Mouse (Mus musculus) urinary bladder, postnatal 25 days (tissue): ENCODE results near the gene Padi4.

Source experiments
- DNase-seq: peaks from one replicate; pipeline ENCODE4 v3.0.0; 2022; ENCODE audit warnings: low spot score

Padi4 gene

DNA sequence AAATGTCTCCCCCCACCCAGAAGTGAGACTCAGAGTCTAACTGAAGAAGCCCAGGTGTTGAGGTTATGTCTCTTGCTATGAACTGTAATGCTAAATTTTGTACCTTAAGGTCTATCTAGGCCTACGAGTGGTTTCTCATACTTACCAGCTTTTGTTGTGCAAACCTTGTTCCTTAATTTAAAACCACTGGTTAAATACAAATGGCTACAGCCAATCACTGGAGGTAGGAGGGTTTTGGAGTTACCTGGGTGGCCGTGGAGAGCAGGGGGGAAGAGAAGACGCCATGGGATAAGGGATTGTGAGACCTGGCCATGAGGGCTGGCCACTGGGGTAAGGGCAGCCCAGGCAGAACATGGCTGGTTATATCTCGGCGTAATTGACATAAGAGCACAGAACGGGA lies 14.2 kb upstream of the Padi4 start:
- DNase-seq = no peak

DNA sequence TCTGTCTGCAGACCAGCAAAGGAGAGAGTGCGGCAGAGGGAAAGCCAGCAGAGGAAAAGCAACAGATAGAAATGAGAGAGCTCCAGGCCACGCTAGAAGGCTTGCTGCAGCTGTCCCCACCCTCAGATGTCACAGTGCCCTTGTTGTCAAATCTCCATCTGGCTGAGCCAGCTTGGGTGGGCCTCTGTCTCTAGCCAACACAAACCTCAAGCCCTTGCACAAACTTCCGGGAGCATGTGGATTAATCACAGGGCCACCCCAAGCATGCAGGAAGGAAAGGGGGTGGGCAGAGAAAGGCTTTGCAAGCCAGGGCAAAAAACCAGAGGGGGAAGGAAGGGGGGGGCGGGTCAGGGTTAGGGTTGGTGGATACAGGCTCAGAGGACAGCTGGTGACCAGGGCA lies 13.4 kb upstream of the Padi4 start:
- peak; percentile 22 for DNase-seq

DNA sequence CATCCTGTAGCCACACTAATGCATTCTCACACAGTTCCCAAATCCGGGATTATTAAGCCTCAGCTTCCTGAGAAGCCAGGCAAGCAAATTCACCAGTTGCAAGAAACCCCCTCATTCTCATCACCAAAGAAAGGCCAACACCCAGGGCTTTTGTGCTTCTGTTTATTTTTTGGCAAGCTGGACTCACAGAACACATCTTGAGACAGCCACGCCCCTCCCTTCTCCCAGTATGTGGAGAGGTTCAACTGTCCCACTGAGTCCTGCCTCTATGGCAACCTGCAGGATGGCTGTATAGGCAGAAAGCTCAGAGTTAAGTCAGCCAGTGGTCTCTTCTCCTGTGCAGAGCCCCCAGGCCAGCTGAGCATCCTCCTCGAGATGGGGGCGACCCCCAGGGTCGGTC lies 11.2 kb upstream of the Padi4 start:
- no peak for DNase-seq

DNA sequence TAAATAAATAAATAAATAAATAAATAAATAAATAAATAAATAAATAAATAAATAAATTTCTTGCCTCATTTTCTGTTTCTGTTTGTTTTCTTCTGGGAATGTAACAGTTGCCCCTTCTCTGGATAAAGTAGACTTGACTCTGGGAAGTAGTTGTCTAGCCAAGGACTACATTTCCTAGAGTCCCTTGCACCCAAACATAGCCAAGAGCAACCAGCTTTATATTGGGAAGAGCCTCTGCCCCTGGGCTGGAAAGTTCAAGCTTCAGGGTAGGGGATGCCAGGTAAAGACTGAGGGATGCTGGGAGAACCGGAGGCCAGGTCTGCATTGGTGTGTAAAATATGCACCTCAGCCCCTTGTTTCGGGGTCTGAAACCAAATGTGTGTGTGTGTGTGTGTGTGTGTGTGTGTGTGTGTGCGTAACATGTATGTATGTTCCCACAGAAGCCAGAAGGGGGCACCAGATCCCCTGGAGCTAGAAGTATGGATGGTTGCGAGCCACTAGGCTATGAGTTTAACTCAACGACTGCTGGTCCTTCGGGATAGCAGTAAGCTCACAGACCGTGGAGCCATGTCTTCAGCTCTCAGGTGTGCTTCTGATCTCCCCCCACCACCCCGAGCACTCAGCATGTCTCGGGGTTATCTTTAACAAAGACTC lies 10.4 kb upstream of the Padi4 start:
- no peak for DNase-seq

DNA sequence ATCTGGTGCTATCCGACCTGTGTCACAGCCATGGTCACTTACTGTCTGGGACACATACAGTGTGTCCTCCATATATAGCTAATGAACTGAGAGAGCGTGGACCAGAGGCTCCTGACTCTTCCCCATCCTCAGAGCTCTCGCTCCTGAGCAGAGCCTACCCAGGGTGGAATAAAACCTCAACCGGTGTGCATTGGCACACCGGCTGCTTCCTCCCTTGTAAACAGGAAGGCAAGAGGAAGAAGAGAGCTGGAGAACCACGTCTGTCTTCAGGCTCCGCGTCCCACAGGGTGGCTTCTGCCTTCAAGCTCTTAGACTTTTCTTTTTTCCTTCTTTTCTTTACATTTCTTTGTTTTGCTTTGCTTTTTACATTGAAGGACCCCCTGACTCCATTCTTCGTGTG lies 8.8 kb upstream of the Padi4 start:
- DNase-seq = no peak

DNA sequence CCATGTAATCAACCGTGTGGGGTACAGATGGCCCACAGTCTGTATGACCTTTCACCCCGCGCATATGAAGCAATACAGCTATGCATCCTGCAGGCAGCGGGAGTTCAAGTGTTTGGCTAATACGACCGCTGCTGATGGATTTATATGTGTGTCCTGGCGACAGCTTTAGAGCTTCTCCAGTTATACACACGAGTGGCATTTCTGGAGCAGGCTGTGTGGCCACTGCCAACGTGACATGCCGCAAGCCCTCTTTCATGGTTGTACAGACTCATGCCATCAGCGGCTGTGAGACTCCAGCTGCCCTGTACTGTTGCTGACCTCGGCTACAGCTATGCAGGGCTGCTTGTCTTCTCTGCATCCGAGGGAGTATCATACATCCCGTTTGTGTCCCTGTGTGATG lies 6.5 kb upstream of the Padi4 start:
- DNase-seq = no peak

DNA sequence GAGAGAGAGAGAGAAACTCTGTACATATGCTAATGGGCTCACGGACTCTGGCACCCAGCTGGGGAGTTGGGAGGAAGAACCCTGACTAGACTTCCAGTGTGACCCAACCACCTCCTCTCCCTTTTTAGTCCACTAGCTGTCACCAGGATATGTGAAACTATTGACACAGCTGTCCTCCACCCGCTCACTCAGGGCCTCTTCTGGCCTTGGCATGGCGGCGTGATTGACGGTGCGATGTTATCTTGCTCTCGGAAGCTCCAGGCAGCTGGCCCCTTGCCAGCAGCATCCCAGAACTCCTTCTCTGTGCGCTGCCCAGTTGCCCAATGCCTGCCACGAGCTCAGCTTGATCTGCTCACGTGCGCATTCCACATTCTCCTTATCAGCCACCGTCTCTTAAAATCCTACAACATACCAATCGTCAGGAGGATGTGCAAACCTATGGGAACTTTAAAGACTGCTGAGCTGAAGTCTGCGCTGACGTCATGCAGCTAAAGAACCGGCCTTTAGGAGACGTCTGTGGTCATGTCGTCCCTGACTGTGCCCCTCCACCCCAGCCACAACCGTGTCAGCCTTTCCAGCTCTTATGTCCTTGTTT lies 5.9 kb upstream of the Padi4 start:
- DNase-seq = peak; percentile 16

DNA sequence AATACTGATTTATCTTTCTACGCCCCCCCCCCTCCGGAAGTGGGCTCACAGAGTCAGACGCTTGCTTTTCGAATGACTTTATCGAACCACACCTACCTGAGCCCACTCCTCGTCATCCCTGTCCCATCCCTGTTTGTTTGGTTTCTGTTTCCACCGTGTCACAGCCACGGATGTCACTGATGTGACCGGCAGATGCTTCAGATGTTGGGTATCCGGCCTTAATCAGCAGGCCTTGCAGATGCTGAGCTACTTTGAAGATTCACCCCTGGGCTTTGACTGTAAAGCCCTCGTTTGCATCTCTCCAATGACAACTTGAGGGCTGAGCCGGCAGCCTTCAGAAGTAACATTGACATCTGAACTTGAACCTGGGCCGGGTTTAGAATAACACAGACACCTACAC lies 2.6 kb upstream of the Padi4 start:
- DNase-seq = no peak

DNA sequence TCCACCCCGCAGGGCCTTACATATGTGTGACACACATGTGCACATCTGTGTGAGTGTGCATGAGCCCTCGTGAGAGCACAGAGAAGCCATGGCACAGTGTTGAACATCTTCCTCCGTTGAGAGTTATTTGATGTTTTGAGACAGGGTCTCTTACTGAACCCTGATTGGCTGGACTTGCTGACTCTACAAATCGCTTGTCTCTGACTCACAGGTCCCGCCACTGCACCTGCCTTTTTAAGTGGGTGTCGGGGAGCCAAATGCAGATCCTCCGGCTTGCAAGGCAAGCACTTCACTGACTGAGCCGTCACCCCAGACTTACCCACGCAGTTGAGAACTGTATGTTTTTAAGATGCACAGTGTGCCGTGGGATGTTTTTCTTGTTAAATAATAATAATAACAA lies 1.8 kb upstream of the Padi4 start:
- DNase-seq = no peak

DNA sequence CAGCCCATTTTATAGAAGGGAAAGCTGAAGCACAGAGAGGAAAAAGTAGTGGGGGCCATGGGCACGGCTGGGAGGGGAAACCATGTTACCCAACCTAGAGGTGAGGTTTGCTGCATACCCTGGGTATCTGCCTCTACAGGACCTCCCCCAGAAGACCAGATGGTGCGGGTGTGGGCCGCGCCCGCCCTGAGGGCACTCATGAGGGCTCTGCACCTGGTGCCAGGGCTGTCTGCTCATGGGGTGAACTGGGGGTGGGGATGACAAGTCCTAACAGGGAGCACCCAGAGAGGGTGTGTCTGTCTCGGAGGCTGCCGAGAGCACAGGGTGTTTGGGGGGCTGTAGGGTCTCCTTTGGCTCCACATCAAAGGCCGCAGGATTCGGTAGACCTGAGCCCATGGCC lies 857 bp upstream of the Padi4 start:
- no peak for DNase-seq

DNA sequence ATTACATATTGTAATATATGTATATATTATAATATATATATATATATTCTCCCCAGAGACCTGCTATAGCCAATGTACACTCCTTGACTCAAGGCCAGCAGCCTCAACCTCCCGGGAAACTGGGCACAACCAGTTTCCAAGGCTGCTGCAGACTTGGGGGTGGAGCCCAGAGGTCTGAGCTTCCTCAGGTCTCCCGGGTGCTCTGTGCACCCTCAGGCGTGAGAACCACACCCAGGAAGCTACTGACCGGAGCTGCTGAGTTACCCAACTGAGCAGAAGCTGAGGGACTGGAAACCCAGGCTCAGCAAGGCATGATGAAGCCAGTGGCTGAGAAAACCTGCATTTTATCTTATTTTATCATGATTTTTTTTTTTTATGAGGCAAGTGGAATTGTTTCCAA lies 2.9 kb downstream of the Padi4 start:
- no peak for DNase-seq

DNA sequence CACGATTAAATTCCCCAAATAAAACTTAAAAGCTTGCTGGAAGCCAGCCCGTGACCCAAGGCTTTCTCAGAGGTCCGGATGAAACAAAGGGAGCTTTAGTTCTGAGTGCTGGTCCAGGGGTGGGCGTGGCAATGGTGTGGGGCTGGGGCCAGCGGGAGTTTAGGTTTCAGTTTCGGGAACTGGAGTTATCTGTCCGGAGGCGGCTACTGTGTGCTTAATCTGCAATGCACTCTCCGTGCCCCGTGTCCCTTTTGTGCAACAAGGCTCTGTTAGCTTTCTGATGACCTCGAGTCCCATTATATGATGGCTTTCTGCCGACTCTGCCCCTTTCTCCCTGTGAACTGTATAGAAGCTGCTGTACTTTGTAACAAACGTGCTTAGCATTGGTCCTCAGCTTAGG lies 3.6 kb downstream of the Padi4 start:
- peak; percentile 40 for DNase-seq

DNA sequence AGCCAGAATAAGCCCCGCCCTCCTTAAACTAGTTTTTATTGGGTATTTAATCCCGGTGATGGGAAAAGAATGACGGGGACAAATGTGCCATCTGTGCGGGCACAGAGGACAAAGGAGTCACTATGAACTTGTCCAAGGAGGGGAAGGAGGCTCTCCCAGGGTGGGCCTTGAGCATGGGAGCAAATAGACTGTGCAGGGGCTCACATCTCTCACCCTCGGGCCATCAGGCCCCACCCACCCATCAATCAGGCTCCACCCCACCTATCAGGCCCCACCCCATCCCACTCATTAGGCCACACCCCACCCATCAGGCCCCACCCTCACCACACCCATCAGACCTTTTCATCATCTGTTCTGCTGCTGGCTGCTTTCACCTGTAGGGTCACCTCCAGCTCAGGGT lies 5.1 kb downstream of the Padi4 start:
- no peak for DNase-seq

DNA sequence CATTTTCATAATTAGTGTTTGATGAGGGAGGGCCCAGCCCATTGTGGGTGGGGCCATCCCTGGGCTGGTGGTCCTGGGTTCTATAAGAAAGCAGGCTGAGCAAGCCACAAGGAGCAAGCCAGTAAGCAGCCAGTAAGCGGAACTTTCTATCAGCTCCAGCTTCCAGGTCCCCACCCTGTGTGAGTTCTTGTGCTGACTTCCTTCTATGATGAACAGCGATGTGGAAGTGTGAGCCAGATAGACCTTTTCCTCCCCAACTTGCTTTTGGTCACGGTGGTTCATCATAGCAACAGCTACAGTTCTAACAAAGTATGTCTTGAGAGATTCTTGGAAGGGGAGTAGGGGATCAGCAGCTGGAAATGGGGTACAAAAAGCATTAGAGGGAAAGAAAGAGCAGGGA lies 8.1 kb downstream of the Padi4 start:
- DNase-seq = no peak

DNA sequence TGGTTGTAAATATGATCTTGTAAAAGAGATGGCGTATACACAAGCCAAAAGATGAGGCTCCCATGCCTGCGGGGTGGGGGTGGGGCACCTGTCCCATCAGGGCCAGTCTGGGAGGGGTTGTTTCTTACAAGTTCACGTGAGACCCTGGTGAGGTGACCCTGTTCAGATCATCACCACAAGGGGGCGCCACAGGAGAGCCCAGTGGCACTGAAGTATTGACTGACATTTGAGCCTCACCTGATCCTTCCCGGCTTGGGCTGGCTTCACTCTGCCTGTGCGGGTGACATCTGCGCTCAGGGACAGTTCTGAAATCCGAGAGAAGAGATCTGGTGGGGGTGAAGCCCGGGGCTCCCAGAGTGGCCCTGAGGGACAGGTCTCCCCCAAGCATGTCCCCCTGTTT lies 10.9 kb downstream of the Padi4 start:
- peak; percentile 69 for DNase-seq

DNA sequence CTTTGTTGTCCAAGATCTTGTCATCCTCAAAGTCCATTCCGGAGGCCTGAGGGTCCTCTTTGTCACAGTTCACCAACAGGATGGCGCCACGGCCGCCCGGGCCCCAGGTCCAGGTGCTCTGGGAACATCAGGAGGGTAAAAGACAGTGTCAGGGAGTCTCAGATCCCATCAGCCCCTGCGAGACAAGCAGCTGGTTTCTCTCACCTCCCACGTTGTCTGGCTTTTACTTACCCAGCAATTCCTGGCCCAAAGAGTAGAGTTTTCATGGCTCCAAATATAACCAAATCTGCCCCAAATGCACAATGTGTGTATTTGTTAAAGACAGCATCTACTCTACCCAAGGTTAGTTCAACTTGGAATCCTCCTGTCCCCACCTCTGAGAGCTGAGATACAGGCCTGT lies 12.4 kb downstream of the Padi4 start:
- no peak for DNase-seq

DNA sequence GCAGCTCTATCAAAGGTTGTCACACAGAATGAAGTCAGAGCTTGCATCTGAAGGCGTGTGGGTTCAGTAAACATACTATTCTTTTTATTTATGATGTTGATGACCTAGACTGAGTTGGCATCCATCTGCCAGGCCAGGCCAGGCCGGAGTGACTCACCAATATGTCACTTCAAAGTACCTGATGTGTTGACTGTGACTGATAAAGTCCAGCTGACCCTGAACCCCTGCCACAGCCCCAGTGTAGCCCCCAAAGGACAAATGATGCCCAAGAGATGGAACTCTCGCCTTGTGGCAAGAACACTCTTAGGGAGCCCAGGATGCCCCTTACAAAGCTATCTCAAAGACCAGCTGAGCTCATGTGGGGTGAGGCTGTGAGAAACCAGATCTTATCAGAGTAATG lies 18.2 kb downstream of the Padi4 start:
- DNase-seq = no peak

DNA sequence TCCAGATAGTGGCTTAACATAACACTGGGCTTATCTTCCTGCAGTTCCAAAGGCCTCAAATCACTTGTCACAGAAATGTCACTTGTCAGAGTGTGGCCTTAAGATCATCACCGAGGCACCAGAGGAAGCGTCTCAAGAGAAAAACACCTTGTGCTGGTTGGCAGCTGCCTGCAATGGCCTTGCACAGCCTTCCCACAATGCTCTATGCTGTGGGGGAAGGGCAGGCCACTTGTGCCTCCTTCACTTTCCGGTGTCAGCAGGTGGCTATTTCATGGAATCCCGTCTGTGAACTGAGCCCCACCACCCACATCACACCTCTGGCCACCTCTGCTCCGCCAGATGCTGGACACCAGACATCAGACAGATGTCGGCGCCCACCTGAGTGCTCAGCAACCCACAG lies 20.7 kb downstream of the Padi4 start:
- DNase-seq = no peak

DNA sequence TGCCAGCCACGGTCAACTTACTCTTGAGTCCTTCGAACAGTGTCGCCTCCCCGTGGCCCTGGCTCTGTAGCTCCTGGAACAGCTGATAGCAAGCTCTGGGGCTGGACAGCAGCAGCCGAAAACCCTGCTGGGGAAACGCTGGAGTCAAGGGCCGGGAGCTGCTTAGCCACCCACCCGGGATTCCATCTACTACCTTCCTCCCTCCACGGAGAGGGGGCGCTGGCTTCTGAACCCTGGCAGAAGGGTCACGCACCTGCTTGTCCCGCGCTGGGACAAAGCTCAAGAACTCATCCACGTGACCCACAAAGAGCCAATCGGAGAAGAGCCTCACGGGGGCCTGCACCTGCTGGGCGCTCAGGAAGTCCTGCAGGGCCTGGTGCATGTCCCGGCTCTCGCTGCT lies 23.7 kb downstream of the Padi4 start:
- no peak for DNase-seq

DNA sequence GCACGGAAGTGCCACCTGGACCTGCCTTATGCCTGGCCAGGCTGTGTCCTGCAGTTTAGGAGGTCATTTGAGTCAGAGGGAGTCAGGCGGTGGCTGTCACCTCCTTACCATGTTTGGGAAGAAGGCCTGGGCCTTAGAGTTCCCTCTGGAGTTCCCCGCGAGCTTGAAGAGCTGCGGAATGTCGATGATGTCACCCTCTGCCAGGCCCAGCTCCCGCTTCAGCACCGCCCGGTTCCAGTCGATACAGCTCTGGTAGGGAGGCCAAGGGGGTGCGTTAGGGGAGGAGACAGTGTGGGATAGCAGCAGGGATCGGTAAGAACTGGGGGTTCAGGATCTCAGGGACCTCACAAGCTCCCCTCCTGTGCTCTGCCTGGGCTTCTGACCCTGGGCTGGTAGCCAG lies 26.1 kb downstream of the Padi4 start:
- no peak for DNase-seq

DNA sequence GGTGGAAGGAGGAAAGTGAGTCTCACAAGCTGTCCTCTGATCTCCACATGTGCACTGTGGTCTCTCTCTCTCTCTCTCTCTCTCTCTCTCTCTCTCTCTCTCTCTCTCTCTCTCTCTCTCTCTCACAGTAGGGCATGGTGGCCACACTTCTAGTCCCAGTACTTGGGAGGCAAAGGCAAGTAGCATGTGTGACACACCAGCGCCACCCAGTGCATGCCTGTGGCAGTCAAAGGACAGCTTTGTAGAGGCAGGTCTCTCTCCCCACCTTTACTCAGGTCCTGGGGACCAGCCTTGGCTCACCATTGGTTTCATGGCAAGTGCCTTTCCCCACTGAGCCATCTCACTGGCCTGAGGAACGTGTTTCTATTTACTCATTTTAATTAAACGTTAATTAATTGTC lies 29.4 kb downstream of the Padi4 start:
- peak; percentile 37 for DNase-seq

DNA sequence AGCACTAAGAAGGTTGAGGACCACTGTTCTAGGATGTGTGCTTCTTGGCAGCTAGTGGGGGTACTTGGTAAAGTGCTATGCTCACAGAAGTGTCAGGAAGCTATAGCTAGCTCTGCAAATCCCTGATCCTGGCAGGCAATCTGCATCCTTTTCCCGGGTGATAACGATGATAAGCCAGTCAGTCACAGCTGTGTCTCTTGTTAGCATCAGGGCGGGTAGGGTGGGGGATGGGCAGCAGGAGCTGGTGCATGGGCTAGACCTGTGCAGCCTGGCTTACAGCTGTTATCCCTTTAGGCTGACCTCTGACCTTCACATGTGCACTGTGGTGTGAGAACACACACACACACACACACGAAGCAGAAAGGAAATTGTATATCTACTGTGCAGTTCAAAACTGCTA lies 30.9 kb downstream of the Padi4 start:
- DNase-seq = no peak

DNA sequence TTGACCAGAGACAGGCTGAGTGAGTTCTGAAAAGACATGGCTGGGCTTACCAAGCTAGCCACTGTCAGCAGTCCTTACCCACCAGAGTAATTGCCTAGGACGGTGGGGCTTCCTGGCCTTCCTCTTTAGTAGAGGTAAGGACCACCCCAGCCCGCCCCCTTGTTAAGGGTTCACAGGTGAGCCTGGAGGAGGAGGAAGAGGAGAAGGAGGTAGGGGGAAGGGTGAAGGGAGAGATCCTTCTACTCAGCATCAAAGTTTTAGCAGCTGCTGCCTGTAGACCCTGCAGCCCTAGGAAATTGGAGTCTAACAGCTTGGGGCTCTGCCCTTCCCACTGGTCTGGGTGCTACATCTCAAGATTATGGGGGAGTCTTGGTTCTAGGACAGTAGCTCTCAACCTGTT lies 31.5 kb downstream of the Padi4 start, which contains the start of gene Padi6:
Padi6 (minus strand) TSS at position 101 of the 400 bp plus-strand sequence.
- DNase-seq = no peak

DNA sequence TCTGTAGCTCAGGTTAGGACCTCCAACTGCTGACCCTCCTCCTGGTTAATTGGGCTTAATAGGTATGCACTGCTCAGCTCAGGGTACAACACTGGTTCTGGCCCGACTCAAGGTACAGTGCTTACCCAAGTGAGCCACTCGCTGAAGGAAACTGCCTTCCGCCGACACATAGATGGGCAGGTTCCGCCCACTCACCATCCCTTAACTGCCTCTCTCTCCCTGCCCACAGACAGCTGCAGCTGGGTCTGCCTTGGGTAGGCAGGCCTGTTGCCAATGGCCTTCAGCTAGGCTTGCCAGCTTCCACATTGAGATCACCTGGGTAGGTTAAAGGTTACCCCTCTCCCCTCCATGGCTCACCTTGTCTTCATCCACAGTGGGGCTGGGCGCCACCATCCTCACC lies 32.6 kb downstream of the Padi4 start:
- DNase-seq = no peak
